Mouse (Mus musculus) cortical plate, adult 2 months (tissue): ENCODE data around the gene Nacc2. TPM values are rescaled to one million over a fixed set of nuclear protein-coding genes. Genes with fewer than 3 reads are reported as not detected.

Source experiments
- H3K27ac ChIP-seq: fragments of 200-500 bp; 2 replicates; pipeline ENCODE4 v1.5.1; 2012; ENCODE audit warnings: low read length, control low read depth, inconsistent platforms; ENCODE audit not compliant: insufficient read depth
- H3K4me1 ChIP-seq: fragments of 200-500 bp; 2 replicates; pipeline ENCODE4 v1.6.1; 2011; ENCODE audit warnings: low read length; ENCODE audit not compliant: control insufficient read depth, insufficient read depth
- H3K4me3 ChIP-seq: fragments of 200-500 bp; 2 replicates; pipeline ENCODE4 v1.5.1; 2011; ENCODE audit warnings: mild to moderate bottlenecking, low read length, control low read depth; ENCODE audit not compliant: insufficient read depth
- CTCF ChIP-seq: fragments of 200-500 bp; IDR thresholded peaks from 2 replicates; pipeline ENCODE4 v1.5.1; 2011; ENCODE audit warnings: mild to moderate bottlenecking, control low read depth, low read length; ENCODE audit not compliant: insufficient read depth; ENCODE audit errors: extremely low read depth
- POLR2A ChIP-seq: fragments of 200-500 bp; IDR thresholded peaks from 2 replicates; pipeline ENCODE4 v1.6.1; 2011; ENCODE audit warnings: mild to moderate bottlenecking, low read length, control low read depth; ENCODE audit not compliant: insufficient read depth; ENCODE audit errors: extremely low read depth
- polyA plus RNA-seq: library from polyadenylated mRNA; depleted of rRNA; stranded (reverse); fragments of >200 nt; gene quantifications from 2 replicates; pipeline ENCODE4 v1.2.3, GENCODE M21; 2012

Gene Nacc2
- polyA plus RNA-seq, 1 experiment = 53.6 TPM

DNA sequence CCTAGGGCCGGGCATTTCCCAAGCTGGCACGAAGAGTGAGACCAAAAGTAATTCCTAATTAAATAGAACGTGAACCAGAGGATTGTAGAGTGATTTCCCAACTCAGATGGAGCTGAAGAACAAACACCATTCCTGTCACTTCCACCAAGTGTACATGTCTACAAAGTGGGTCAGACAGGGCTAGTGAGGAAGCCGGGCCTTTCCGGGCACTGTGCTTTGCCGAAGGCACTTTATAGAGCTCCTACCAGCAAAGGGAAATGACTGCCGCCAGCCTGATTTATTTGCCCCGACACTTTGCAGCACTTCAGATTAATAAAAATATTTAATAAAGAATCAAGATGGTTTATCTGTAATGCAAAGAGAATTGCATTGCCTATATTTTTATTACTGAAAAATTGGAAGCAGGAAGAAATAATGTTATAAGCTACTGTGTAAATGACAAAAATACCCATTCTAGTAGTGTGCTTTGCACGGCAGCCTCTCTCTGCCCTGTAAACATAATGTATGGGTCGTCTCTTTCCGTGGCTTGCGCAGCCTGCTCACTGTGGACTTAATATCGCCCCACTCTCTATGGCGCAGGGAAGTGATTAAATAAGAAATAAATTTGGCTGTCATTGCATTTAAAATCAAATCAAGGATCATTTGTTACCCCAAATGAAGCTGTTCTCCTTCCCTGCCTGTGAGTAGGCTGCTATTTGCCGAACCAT is 88.5 kb downstream of the Nacc2 start:
- Histone ChIP-seq H3K4me3 (no peak overlapping the region), H3K27ac (no peak overlapping the region), H3K4me1 (no peaks in the 10 kb centered on the region)
- no peak for TF ChIP-seq CTCF
- TF ChIP-seq POLR2A = no peak

DNA sequence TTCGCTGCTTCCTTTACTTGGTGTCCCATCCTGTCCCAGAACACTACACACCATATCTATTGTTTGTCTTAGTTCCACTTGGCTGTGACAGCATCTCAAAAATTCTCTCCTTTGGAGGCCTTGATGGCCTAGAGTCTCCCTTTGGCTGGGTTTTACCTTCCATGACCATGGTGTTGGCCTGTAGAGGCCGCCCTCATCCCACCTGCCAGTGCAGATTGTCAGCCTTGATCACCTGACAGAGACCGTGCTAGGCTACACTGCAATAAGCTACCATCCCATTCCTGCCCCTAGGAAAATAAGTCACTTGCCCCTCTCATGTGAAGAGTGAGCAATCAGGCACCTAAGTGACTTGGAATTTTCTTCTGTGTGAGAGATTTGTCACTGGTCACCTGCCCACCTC is 92.7 kb downstream of the Nacc2 start:
- Histone ChIP-seq H3K4me3 (no peak overlapping the region), H3K27ac (no peak overlapping the region), H3K4me1 (no peaks in the 10 kb centered on the region)
- TF ChIP-seq POLR2A (no peak), CTCF (0 out of 2 replicates have a peak, but pooled peaks have one; percentile 10)

DNA sequence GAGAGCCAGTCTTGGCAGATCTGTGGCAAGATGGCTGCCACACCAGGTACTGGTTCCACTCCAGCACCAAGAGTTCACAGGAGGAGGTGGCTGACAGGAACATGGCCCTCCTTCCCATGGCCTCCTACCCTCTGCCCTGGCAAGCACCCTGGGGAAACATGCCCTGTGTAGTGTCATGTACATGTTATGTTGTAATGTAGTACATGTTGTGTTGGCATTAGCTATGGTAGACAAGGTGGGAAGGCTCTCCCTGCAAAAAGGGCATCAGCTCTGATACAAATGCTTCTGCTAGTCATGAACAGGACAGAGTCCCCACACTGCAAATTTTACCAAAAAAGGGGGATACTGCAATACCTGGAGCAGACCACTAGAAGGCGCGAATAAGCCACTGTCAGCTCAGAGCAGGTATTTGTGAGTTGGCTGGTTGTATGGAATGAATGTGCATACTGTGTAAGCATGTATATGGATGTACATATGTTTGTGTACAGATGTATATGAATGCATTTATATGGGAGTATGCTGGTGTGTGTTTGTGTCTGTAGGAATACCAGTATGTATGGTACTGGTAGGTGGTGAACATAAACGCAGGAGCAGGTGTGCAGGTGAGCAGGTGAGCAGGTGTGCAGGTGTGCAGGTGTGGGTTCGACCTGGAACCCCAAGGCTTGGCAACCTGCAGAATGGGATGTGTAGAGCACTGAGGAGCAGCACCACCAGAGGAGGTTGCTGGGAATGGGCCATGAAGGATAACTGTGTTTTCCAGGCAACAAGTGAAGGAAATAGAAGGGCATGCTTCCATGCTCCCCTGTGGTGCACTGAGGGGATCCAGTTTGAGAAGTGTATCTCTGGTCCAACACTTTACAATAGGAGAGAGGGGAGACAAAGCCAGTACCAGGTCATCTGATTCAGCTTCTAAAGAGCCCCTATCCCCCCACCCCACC is 98.6 kb downstream of the Nacc2 start:
- Histone ChIP-seq H3K4me1 (peaks cover 6% of the 10 kb centered on the region; the same call in 1 of the 2 replicates), H3K4me3 (no peak overlapping the region), H3K27ac (no peak overlapping the region)
- no peak for TF ChIP-seq POLR2A
- TF ChIP-seq CTCF = peak; percentile 95

DNA sequence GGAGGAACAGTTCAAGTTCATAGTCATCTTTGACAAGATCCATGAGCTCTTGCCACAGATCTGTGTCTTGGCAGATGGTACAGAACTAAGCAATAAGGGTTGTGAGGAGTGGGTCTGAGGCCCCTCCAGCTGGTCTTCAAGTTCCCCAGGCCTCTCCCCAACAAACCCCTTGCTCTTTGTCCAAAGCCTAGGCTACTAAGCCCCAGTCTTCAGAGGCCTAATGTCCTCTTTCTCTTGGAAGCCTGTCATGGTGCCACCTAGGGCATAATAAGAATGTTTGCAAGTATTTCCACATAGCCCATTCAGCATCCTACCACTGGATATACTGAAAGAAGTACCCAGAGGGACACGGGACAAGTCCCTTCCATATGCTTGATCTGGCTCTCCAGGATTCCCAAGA is 100.4 kb downstream of the Nacc2 start:
- H3K4me1 ChIP-seq = peaks cover 6% of the 10 kb centered on the region; the same call in 1 of the 2 replicates
- H3K4me3 ChIP-seq = no peak overlapping the region
- no peak for TF ChIP-seq CTCF
- no peak for TF ChIP-seq POLR2A
- no peak overlapping the region for H3K27ac ChIP-seq

DNA sequence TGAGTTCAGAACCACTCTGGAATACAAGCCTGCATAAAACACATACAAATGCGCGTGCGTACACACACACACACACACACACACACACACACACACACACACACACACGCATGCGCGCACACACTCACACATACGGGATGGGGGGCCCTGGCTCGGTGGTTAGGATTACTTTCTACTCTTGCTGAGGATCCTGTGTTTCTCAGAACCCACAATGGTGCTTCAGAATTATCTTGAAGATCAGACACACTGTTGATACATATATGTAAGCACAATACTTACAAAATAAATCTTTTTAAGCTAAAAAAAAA is 100.8 kb downstream of the Nacc2 start:
- TF ChIP-seq POLR2A (no peak), CTCF (no peak)
- Histone ChIP-seq H3K27ac (no peak overlapping the region), H3K4me3 (peak overlapping the region; percentile 87; the same call in 1 of the 2 replicates)

DNA sequence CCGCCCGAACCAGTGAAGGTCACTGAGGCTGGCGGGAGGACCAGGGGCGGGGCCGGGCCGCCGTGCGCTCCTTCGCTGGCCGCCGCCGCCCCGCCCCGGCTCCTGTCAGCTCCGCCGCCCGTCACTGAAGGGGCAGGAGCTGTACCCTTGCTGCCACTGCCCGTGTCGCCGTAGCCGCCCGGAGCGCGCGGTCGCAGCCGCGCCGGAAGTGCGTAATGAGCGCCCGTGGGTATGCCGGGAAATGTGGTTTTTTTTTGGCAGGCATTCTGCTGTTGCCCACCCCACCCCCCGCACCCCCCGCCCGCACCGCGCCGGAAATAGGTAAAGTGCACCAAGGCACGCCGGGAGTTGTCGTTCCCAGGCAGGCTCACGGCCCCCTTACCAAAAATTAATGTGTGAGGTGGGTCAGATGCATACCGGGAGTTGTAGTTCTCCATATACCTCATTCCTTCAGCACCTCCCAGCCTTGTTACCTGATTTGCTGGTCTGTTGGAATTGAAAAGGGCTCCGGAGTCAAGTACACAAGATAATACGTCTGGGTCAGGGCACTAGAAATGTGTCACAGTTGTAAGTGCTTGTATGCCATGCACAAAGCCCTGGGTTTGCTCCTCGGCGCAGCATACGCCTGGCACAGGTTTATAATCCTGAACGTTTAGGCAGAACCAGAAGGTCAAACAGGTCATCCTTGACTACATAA is 101.3 kb downstream of the Nacc2 start, which contains the start of gene Ubac1:
TSS of gene Ubac1 (minus strand) at position 187 of the 697 bp plus-strand sequence.
- H3K4me1 ChIP-seq = peaks cover 7% of the 10 kb centered on the region; the same call in 1 of the 2 replicates
- H3K27ac ChIP-seq = peak within 1 kb of the TSS; percentile 85
- TF ChIP-seq POLR2A (peak; percentile 71), CTCF (no peak)
- H3K4me3 ChIP-seq = peak within 1 kb of the TSS; percentile 87

More for the DNA sequence above, 100.8 kb downstream of the Nacc2 start:
- peaks cover 7% of the 10 kb centered on the region; the same call in 1 of the 2 replicates for H3K4me1 ChIP-seq

DNA sequence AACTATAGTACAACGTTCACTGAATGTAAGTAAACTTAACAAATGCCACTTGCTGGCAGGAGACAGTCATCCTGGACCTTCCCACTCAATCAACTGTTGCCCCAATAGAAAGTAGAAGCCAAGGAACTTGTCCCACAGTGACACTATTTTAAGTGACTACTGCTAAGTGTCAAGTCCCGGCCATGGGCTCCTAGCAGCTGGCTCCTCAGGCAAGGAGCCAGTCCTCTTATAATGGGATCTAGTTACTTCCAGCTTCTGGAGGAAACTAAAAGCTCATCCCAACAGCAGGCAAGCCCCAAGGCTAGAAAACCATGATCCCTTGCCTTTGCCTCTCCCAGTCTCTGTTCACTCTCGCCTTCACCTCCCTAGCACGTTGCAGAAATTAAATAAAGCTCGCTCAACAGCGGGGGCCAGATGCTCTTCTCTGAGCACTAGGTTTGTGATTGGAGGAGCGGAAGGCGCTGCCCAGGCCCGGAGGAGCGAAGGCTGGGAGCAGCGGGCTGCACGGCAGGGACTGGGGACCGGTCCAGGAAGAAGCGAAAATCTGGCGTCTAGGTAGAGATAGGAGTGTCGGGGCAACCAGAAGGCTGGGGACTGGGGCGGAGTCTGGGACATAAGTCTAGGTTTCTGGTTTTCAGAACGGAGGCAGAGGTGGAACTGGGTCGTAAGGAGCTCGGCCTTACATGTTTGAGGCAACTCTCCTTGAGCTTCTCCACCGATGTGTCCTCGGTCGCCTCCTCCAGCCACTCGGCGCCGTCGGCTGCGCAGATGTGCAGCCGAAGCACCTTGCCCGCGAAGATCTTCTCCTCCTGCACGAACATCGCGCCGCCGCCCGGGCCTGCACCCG is 102.1 kb downstream of the Nacc2 start:
- TF ChIP-seq CTCF (no peak), POLR2A (no peak)
- Histone ChIP-seq H3K4me1 (peaks cover 7% of the 10 kb centered on the region; the same call in 1 of the 2 replicates), H3K4me3 (peak overlapping the region; percentile 87), H3K27ac (peak overlapping the region; percentile 85)

DNA sequence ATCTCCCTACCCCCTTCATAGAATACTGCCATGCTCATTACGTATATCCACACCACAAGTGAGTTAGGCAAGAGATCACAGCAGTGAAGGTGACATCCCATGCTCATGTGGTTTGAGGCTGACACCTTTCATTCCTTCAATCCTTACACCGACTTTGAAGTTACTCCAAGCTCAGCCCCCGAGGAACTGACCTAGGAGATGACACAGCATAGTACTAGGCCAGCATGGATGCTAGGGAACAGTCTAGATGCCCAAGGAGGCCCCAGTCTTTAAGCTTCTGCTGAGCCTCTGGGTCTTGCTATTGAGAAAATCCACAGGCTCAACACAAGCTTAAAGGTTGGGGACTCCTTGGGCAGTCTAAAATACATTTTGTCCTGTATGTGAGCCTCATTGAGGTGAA is 103.1 kb downstream of the Nacc2 start:
- H3K4me3 ChIP-seq = peak overlapping the region; percentile 9; the same call in 1 of the 2 replicates
- H3K27ac ChIP-seq = no peak overlapping the region
- peaks cover 7% of the 10 kb centered on the region; the same call in 1 of the 2 replicates for H3K4me1 ChIP-seq
- TF ChIP-seq CTCF = no peak
- no peak for TF ChIP-seq POLR2A

DNA sequence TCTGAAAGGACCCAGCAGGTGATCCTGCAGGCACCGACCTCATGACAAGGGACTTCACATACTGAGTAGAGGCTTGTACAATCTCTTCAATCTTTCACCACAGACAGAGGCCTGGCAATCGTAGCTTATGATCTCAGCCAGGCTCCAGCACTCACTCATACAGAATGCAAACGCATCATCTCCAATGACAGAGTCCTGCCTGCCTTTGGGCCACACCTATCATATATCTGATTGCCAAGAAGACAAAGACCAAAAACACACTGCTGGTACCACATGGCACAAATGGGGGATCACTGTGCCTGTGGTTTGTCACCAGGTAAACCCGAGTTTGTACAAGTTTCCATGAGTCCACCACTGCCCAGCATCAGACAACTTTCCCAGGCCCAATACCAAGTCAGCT is 105.7 kb downstream of the Nacc2 start:
- Histone ChIP-seq H3K27ac (no peak overlapping the region), H3K4me1 (peaks cover 7% of the 10 kb centered on the region; the same call in 1 of the 2 replicates), H3K4me3 (no peak overlapping the region)
- TF ChIP-seq CTCF (no peak), POLR2A (no peak)
